Mouse (Mus musculus) liver, embryonic 12.5 days (tissue): ENCODE measurements around the gene Sh3rf1. TPM values are rescaled to one million over a fixed set of nuclear protein-coding genes. Genes with fewer than 3 reads are reported as not detected.

Experiments used
- ATAC-seq: fragments of 200-750 bp; cut with Nextera tagmentation; 2 replicates; pipeline ENCODE4 v1.8.0; 2017; ENCODE audit warnings: moderate number of reproducible peaks, mild to moderate bottlenecking, moderate library complexity
- H3K27ac ChIP-seq: fragments of 300-500 bp; sonication (generic); 2 replicates; pipeline ENCODE4 v1.5.1; 2016; ENCODE audit warnings: mild to moderate bottlenecking
- H3K27me3 ChIP-seq: fragments of 300-500 bp; sonication (generic); replicated peaks from 2 replicates; pipeline ENCODE4 v1.6.1; 2016; ENCODE audit warnings: mild to moderate bottlenecking, moderate library complexity
- H3K36me3 ChIP-seq: fragments of 300-500 bp; sonication (generic); 2 replicates; pipeline ENCODE4 v1.6.1; 2016; ENCODE audit warnings: mild to moderate bottlenecking, moderate library complexity
- H3K4me1 ChIP-seq: fragments of 300-500 bp; sonication (generic); 2 replicates; pipeline ENCODE4 v1.6.1; 2016
- H3K4me2 ChIP-seq: fragments of 300-500 bp; sonication (generic); 2 replicates; pipeline ENCODE4 v1.6.1; 2016; ENCODE audit warnings: mild to moderate bottlenecking, moderate library complexity
- H3K4me3 ChIP-seq: fragments of 300-500 bp; sonication (generic); 2 replicates; pipeline ENCODE4 v1.5.1; 2016; ENCODE audit warnings: mild to moderate bottlenecking, moderate library complexity
- H3K9ac ChIP-seq: fragments of 300-500 bp; sonication (generic); 2 replicates; pipeline ENCODE4 v1.6.1; 2016; ENCODE audit warnings: mild to moderate bottlenecking, moderate library complexity
- H3K9me3 ChIP-seq: fragments of 300-500 bp; sonication (generic); replicated peaks from 2 replicates; pipeline ENCODE4 v1.6.1; 2016; ENCODE audit warnings: mild to moderate bottlenecking, moderate library complexity
- WGBS: fragments of 180-500 bp; shearing (Covaris S2); methylation state at CpG from one replicate; pipeline ENCODE4 v1.1.7; 2016; ENCODE audit not compliant: insufficient replicate concordance; 5-methylcytosine and 5-hydroxymethylcytosine counted together
- polyA plus RNA-seq: library from polyadenylated mRNA; unstranded; fragments of >200 nt; fragmentation: Nextera tagmentation; extraction: Ambion mirVana; gene quantifications from 2 replicates; pipeline ENCODE4 v1.2.1, GENCODE M21; 2016

Sh3rf1 gene
- polyA plus RNA-seq, 1 experiment from 2014 or later = 2.8 TPM

GRCm38 (mm10) chr8:61225581-61226395, 2.1 kb downstream of the Sh3rf1 start:
- peaks cover 12% of the 10 kb centered on the region for H3K4me1 ChIP-seq
- H3K9me3 ChIP-seq = no peaks in the 10 kb centered on the region
- H3K4me2 ChIP-seq = peak overlapping the region; percentile 91
- H3K9ac ChIP-seq = no peak overlapping the region
- ATAC-seq = no peak
- peaks cover 4% of the 10 kb centered on the region; the same call in 1 of the 2 replicates for H3K36me3 ChIP-seq
- peaks cover 25% of the 10 kb centered on the region for H3K27me3 ChIP-seq
- H3K27ac ChIP-seq = no peak overlapping the region
- WGBS = 67% methylated on average over 20 of the region's 20 CpGs
- peak overlapping the region; percentile 70 for H3K4me3 ChIP-seq

GRCm38 (mm10) chr8:61226632-61227031, 3.0 kb downstream of the Sh3rf1 start:
- Histone ChIP-seq H3K4me1 (peaks cover 12% of the 10 kb centered on the region), H3K4me2 (no peak overlapping the region), H3K9ac (no peak overlapping the region), H3K27ac (no peak overlapping the region), H3K36me3 (peaks cover 4% of the 10 kb centered on the region; the same call in 1 of the 2 replicates), H3K9me3 (no peaks in the 10 kb centered on the region), H3K27me3 (peaks cover 20% of the 10 kb centered on the region), H3K4me3 (no peak overlapping the region)
- no peak for ATAC-seq
- WGBS = 76% methylated on average over 5 of the region's 5 CpGs

GRCm38 (mm10) chr8:61228678-61229077, 5.0 kb downstream of the Sh3rf1 start:
- no peak overlapping the region for H3K9ac ChIP-seq
- no peak overlapping the region for H3K4me2 ChIP-seq
- H3K27me3 ChIP-seq = peaks cover 13% of the 10 kb centered on the region
- peaks cover 10% of the 10 kb centered on the region for H3K4me1 ChIP-seq
- 76% methylated on average over 8 of the region's 8 CpGs for WGBS
- H3K4me3 ChIP-seq = no peak overlapping the region
- no peak for ATAC-seq
- no peak overlapping the region for H3K27ac ChIP-seq
- H3K9me3 ChIP-seq = no peaks in the 10 kb centered on the region
- H3K36me3 ChIP-seq = peaks cover 4% of the 10 kb centered on the region; the same call in 1 of the 2 replicates

- Histone ChIP-seq H3K9me3 (no peaks in the 10 kb centered on the region), H3K4me1 (peaks cover 9% of the 10 kb centered on the region), H3K4me3 (no peak overlapping the region), H3K36me3 (peaks cover 4% of the 10 kb centered on the region; the same call in 1 of the 2 replicates), H3K9ac (no peak overlapping the region), H3K4me2 (no peak overlapping the region), H3K27me3 (peaks cover 4% of the 10 kb centered on the region), H3K27ac (no peak overlapping the region)
- WGBS = 41% methylated on average over 12 of the region's 12 CpGs
- ATAC-seq = no peak
Observed at GRCm38 (mm10) chr8:61229511-61230195, 6.0 kb downstream of the Sh3rf1 start.

- peaks cover 8% of the 10 kb centered on the region for H3K4me1 ChIP-seq
- no peak overlapping the region for H3K4me3 ChIP-seq
- peaks cover 1% of the 10 kb centered on the region; the same call in 1 of the 2 replicates for H3K36me3 ChIP-seq
- no peak overlapping the region for H3K9ac ChIP-seq
- no peak overlapping the region for H3K4me2 ChIP-seq
- no peaks in the 10 kb centered on the region for H3K27me3 ChIP-seq
- H3K9me3 ChIP-seq = no peaks in the 10 kb centered on the region
- no peak overlapping the region for H3K27ac ChIP-seq
- 79% methylated on average over 11 of the region's 11 CpGs for WGBS
- no peak for ATAC-seq
Observed at GRCm38 (mm10) chr8:61230881-61231755, 7.4 kb downstream of the Sh3rf1 start.

GRCm38 (mm10) chr8:61235499-61235898, 11.8 kb downstream of the Sh3rf1 start:
- H3K4me1 ChIP-seq = peaks cover 12% of the 10 kb centered on the region
- no peaks in the 10 kb centered on the region for H3K36me3 ChIP-seq
- WGBS = 78% methylated on average over 5 of the region's 5 CpGs
- H3K27ac ChIP-seq = no peak overlapping the region
- no peak overlapping the region for H3K4me3 ChIP-seq
- H3K9me3 ChIP-seq = no peaks in the 10 kb centered on the region
- H3K4me2 ChIP-seq = no peak overlapping the region
- H3K27me3 ChIP-seq = no peaks in the 10 kb centered on the region
- no peak for ATAC-seq
- H3K9ac ChIP-seq = no peak overlapping the region

- Histone ChIP-seq H3K4me1 (peaks cover 12% of the 10 kb centered on the region), H3K4me2 (no peak overlapping the region), H3K36me3 (no peaks in the 10 kb centered on the region), H3K27me3 (no peaks in the 10 kb centered on the region), H3K27ac (no peak overlapping the region), H3K9ac (no peak overlapping the region), H3K9me3 (no peaks in the 10 kb centered on the region), H3K4me3 (no peak overlapping the region)
- WGBS = 42% methylated on average over 9 of the region's 9 CpGs
- peak; percentile 35; the same call in 1 of the 2 replicates for ATAC-seq
Observed at GRCm38 (mm10) chr8:61236506-61237268, 13.0 kb downstream of the Sh3rf1 start.

GRCm38 (mm10) chr8:61239576-61239975, 15.9 kb downstream of the Sh3rf1 start:
- no peak for ATAC-seq
- Histone ChIP-seq H3K9me3 (no peaks in the 10 kb centered on the region), H3K4me2 (no peak overlapping the region), H3K4me1 (peaks cover 12% of the 10 kb centered on the region), H3K27me3 (no peaks in the 10 kb centered on the region), H3K4me3 (no peak overlapping the region), H3K27ac (no peak overlapping the region), H3K36me3 (peaks cover 8% of the 10 kb centered on the region), H3K9ac (no peak overlapping the region)
- 39% methylated on average over 3 of the region's 3 CpGs for WGBS

- peaks cover 7% of the 10 kb centered on the region for H3K4me1 ChIP-seq
- no peak for ATAC-seq
- no peaks in the 10 kb centered on the region for H3K27me3 ChIP-seq
- no peak overlapping the region for H3K9ac ChIP-seq
- no peak overlapping the region for H3K27ac ChIP-seq
- H3K4me3 ChIP-seq = no peak overlapping the region
- H3K36me3 ChIP-seq = peaks cover 8% of the 10 kb centered on the region
- no peaks in the 10 kb centered on the region for H3K9me3 ChIP-seq
- WGBS = 81% methylated on average over 8 of the region's 8 CpGs
- no peak overlapping the region for H3K4me2 ChIP-seq
Observed at GRCm38 (mm10) chr8:61241229-61241628, 17.6 kb downstream of the Sh3rf1 start.

GRCm38 (mm10) chr8:61242896-61243295, 19.2 kb downstream of the Sh3rf1 start:
- 89% methylated on average over 19 of the region's 19 CpGs for WGBS
- Histone ChIP-seq H3K4me1 (no peaks in the 10 kb centered on the region), H3K27ac (no peak overlapping the region), H3K36me3 (peaks cover 8% of the 10 kb centered on the region), H3K9me3 (no peaks in the 10 kb centered on the region), H3K4me3 (no peak overlapping the region), H3K9ac (no peak overlapping the region), H3K4me2 (no peak overlapping the region), H3K27me3 (no peaks in the 10 kb centered on the region)
- no peak for ATAC-seq

GRCm38 (mm10) chr8:61243491-61243890, 19.8 kb downstream of the Sh3rf1 start:
- no peak for ATAC-seq
- H3K36me3 ChIP-seq = peaks cover 8% of the 10 kb centered on the region
- no peak overlapping the region for H3K27ac ChIP-seq
- no peaks in the 10 kb centered on the region for H3K9me3 ChIP-seq
- H3K4me1 ChIP-seq = no peaks in the 10 kb centered on the region
- no peaks in the 10 kb centered on the region for H3K27me3 ChIP-seq
- H3K4me3 ChIP-seq = no peak overlapping the region
- H3K9ac ChIP-seq = no peak overlapping the region
- WGBS = 83% methylated on average over 5 of the region's 5 CpGs
- H3K4me2 ChIP-seq = no peak overlapping the region
